Mouse (Mus musculus): ENCODE data around the gene Cbs. TPM values are rescaled to one million over a fixed set of nuclear protein-coding genes. Genes with fewer than 3 reads are reported as not detected.

Gene Cbs
- polyA plus RNA-seq, 1 experiment from 2014 or later: 4.0 TPM

GRCm38 (mm10) chr17:31563632-31564014 lies 73.4 kb downstream of the Cbs start:
- ATAC-seq (replicated peaks; ENCODE audit: low FRiP score, low read depth): no peak
- no peaks in the 10 kb centered on the region for H3K27me3 ChIP-seq (ENCODE audit: insufficient read depth, low read length)
- H3K4me1 ChIP-seq (replicated peaks; ENCODE audit: insufficient read depth, low read length): peaks cover 26% of the 10 kb centered on the region

GRCm38 (mm10) chr17:31559021-31559789 lies 77.8 kb downstream of the Cbs start:
- no peaks in the 10 kb centered on the region for H3K36me3 ChIP-seq (ENCODE audit: insufficient read depth, low read length)
- peaks cover 21% of the 10 kb centered on the region for H3K4me1 ChIP-seq (replicated peaks; ENCODE audit: insufficient read depth, low read length)
- H3K9ac ChIP-seq (ENCODE audit: low read depth, low read length): no peak overlapping the region
- no peaks in the 10 kb centered on the region for H3K9me3 ChIP-seq (replicated peaks; ENCODE audit: low read length)
- no peak for TF ChIP-seq CTCF (IDR thresholded peaks at IDR 0.05; ENCODE audit: low read depth)
- 79% methylated on average over 11 of the region's 11 CpGs for WGBS
- H3K27ac ChIP-seq: no peak overlapping the region
- no peaks in the 10 kb centered on the region for H3K27me3 ChIP-seq (ENCODE audit: insufficient read depth, low read length)
- H3K4me2 ChIP-seq (ENCODE audit: low read length): no peak overlapping the region
- no peak overlapping the region for H3K4me3 ChIP-seq (replicated peaks; ENCODE audit: low read depth, low read length)
- DNase-seq (ENCODE audit: low spot score) (no peak), ATAC-seq (replicated peaks; ENCODE audit: low FRiP score, low read depth) (no peak)

More at GRCm38 (mm10) chr17:31563632-31564014, 73.4 kb downstream of the Cbs start:
- H3K4me2 ChIP-seq (ENCODE audit: low read length): peak overlapping the region; percentile 63
- WGBS: 12% methylated on average over 12 of the region's 12 CpGs
- peak overlapping the region; percentile 86 for H3K27ac ChIP-seq
- no peaks in the 10 kb centered on the region for H3K36me3 ChIP-seq (ENCODE audit: insufficient read depth, low read length)
- DNase-seq (ENCODE audit: low spot score): no peak
- peak overlapping the region; percentile 34 for H3K4me3 ChIP-seq (replicated peaks; ENCODE audit: low read depth, low read length)
- peak overlapping the region; percentile 62; the same call in 1 of the 2 replicates for H3K9ac ChIP-seq (ENCODE audit: low read depth, low read length)
- H3K9me3 ChIP-seq (replicated peaks; ENCODE audit: low read length): no peaks in the 10 kb centered on the region
- TF ChIP-seq CTCF (IDR thresholded peaks at IDR 0.05; ENCODE audit: low read depth): no peak

Small RNA genes within 50 kb of the gene (microRNA-seq; reads per million reads assigned to microRNA genes)
- not detected for gene Gm24970

Other genes with a start within 250 kb of the Cbs start
- gene Wdr4, start 117.3 kb downstream of the Cbs start, polyA plus RNA-seq (2015; fragmentation: Nextera tagmentation; extraction: Ambion mirVana): 25.9 and 28.8 TPM in 2 replicates
- gene Ndufv3, start 117.1 kb downstream of the Cbs start, polyA plus RNA-seq (2015; fragmentation: Nextera tagmentation; extraction: Ambion mirVana): 353 and 364 TPM in 2 replicates
- 21.5 and 24.6 TPM in 2 replicates for gene Pknox1, start 72.5 kb downstream of the Cbs start, polyA plus RNA-seq (2015; fragmentation: Nextera tagmentation; extraction: Ambion mirVana)
- gene U2af1, start 21.7 kb upstream of the Cbs start, polyA plus RNA-seq (2015; fragmentation: Nextera tagmentation; extraction: Ambion mirVana): 238 and 258 TPM in 2 replicates
- 0.13 and 0.22 TPM in 2 replicates for gene Cryaa, start 40.6 kb upstream of the Cbs start, polyA plus RNA-seq (2015; fragmentation: Nextera tagmentation; extraction: Ambion mirVana)
- gene Sik1, start 218.6 kb upstream of the Cbs start, polyA plus RNA-seq (2015; fragmentation: Nextera tagmentation; extraction: Ambion mirVana): 15.4 and 17.2 TPM in 2 replicates